Mouse (Mus musculus) adrenal gland, adult 8-10 months (tissue): Measurements from ENCODE around the gene Mepce. TPM values are rescaled to one million over a fixed set of nuclear protein-coding genes. Genes with fewer than 3 reads are reported as not detected.
"Not testable (repeated sequence)": the region's sequence is repeated elsewhere in the genome, so short reads cannot be mapped to it uniquely, and the experiment has no call there.

Experiments
- DNase-seq: peaks from one replicate; pipeline ENCODE4 v3.0.0; 2022
- total RNA-seq, 4 experiments: library from RNA; stranded (reverse); gene quantifications; 2 replicates each; pipeline ENCODE4 v1.2.4; 2022

Gene Mepce
- total RNA-seq, 4 experiments from 2014 or later = 53.8 to 66.8 (median 56.1) TPM

DNA sequence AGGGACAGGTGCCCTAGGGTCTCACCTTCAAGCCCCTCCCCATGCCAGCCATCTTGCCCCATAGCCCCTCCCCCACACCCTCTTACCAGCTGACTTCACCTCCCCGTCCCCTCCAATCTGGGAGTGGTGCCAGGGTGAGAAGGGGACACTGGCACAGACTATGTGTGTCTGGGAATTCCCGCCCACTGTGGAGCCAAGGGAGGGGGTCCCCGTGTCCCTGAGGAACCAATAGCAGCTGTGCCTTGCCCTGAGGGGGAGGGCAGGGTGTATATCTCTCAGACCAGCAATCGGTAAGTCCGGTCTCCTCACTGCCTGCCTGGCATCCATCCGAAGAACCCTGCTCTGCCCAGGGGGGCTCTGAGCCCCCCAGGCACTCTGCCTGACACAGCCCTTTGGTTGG lies 29.6 kb downstream of the Mepce start:
- DNase-seq = no peak

DNA sequence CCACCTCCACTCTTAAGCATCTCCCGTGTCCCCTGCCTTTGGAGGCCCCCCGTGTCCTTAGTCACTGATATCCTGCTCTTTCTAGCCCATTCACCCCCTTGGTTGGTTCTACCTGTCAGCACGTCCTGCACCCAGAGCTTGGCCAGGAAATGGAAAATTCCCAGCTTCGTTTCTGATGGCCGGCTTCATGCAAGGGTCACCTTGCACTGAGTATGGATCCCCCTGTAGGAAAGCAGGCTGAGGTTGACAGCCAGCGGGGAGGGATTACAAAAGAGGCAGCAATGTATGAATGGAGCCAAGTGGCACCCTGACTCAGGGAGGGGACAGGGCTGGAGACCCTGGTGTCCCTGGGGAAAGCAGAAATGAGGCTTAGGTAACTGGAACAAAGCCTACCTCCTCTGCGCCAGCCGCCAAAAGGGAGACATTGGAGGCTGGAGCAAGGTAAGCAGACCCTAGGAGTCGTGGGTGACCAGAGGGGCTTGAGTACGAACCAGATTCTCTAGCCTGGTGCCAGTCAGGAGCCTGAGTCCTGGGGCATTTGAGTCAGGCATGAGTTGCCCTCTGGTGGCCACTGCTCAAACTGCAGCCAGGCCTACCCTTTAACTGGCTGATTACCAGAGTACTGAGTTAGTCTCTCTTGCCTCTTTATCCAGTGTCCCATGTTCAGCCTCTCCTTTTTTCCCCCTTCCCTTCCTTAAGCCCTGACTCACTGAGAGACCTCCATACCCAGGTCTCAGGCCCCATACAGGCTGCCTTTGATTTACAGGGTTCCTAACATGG lies 30.4 kb downstream of the Mepce start:
- peak; percentile 71 for DNase-seq

DNA sequence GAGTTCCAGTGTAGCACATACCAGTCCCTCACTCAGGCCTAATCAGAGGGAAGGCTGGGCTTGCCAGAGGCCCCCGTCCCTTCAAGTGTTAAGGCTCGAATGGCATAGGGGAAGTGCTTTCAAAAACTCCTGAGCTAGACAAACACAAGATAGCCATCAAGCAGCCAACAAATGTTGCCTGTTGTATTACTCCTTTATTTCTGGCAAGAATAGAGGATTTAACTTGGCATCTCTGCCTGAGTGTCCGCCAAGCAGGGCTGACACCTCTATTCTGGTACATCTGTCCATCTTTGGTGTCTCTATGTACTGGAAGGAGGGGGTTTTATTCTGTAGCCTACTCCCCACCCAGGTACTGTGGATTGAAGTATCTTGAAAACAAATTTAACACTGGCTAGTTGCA lies 31.3 kb downstream of the Mepce start:
- DNase-seq = no peak

DNA sequence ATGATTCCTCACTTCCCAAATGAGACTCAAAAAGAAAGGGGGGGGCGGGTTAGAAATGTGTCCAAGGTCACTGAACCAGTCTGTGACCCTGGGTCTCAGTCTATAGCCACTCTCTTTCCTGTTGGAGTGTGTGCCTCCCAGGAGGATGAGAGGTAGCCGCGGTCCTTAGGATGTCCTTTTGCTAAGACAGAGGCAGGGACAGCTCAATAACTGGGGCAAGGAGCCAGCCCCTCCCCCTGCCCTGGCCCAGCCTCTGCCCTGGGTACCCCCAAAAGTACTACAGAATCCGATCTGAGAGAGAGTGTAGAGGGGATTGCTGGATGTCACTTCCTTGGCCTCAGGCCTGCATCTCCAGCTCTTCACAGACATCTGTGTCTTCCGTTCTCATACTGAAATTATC lies 32.0 kb downstream of the Mepce start:
- DNase-seq = no peak

DNA sequence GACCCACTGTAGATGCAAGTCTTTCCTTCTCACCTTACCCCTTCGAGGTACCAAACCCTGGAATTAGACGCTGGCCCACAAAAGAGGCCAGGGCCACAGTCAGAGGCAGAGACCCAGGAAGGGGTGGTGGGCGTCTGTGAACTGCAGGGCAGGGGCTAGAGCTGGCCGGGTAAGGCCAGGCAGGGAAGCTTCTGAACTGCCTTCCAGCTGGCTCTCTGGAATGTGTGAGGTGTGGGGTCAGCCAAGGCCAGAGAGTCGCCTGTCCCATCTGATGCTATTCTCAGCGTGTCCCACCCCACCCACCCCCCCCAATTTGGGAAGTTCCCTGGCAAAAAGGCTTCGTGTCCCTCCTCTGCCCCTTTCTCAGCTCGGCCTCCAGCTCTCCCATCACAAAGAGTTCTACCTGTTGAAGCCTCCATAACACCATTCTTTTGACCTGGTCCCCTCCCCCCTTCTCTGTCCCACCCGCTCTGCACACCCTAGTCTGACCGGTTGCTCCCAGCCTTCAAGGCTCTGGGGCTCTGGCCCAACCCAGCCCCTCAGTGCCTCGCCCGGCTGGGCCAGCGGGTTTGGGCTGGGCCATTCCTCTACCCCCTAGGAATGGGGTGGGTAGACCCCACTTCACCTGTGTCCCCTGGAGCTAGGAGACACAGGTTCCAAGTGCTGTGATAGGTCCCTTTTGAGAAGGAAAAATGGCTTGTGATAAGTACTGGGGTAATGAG lies 34.2 kb downstream of the Mepce start:
- no peak for DNase-seq

DNA sequence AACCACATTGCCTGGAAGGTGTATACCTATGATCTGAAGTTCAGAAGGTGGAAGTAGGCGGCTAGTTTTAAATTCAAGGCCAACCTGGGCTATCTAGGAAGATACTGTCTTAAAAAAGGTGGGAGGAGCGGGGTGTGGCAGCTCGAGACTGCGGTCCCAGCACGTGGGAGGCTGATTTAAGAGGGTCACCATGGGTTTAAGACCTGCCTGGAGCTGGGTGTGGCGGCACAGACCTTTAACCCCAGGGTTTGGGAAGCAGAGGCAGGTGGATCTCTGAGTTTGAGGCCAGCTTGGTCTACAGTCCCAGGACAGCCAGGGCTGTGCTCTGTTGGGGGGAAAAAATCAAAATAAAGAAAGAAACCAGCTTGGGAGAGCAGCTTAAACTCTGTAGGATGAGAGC lies 35.5 kb downstream of the Mepce start:
- no peak for DNase-seq

DNA sequence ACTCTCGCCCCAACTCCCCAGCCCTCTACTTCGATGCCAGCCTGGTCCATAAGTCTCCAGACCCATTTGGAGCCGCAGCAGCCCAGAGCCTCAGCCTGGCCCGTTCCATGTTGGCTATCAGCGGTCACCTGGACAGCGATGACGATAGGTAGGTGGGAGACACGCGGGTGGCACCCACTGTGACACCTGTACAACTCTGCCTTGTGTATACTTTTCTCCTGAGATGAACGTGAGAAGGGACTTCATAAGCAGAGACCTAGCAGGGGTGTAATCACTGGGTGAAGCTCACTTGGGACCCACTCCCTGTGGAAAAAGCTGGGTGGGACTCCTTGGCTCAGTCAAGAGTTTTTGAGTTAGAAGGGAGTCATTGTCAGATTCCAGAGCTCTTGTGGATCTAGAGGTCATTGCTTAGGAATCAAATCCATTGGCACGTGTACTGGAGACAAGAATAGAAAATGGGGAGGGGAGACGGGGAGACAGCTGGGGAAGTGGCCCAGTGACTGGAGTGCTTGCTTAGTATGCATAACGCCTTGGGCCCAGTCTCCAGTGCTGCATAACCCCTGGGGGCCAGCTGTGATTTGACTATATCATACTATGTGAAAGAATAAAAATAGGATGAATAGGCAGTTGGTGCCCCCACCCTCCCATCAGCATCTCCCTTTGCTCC lies 36.1 kb downstream of the Mepce start:
- DNase-seq = no peak

DNA sequence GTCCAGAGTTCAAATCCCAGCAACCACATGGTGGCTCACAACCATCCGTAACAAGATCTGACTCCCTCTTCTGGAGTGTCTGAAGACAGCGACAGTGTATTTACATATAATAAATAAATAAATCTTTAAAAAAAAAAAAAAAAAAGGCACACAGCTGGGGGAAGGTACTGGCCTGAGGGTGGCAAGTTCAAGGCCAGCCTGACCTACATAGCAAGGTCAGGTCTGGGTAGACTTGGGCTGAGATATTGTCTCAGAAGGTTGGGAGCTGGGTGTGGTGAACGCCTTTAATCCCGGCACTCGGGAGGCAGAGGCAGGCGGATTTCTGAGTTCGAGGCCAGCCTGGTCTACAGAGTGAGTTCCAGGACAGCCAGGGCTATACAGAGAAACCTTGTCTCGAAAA lies 37.2 kb downstream of the Mepce start:
- not testable (repeated sequence) for DNase-seq

DNA sequence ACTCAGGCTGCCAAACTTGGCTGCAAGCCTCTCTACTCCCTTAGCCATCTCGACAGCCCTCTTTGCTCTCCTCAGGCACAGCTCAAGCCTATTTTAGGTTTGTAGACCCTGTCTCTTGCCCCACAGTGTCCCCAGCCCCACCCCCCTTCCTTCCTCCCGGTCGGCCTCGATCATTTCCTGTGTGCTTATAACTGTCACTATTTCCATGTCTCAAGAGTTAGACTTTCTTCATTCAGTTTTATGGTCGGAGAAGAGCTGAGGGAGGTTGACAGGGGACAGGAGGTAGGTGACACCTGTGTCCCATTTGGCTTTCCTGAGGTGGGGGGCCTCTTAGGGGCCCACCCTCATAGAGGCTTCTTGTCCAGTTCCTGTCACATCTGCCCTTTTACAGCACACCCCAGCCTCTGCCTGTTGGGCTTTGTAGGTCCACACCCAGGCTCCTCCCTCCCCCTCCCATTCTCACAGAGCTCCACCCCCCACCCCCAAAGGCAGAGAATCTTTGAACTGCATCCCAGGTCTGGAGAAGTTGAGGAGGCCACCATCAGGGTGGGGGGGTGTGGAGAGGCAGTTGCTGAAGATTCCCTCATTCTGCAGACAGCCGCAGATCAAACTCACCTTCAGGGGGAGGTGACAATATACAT lies 38.1 kb downstream of the Mepce start:
- no peak for DNase-seq

DNA sequence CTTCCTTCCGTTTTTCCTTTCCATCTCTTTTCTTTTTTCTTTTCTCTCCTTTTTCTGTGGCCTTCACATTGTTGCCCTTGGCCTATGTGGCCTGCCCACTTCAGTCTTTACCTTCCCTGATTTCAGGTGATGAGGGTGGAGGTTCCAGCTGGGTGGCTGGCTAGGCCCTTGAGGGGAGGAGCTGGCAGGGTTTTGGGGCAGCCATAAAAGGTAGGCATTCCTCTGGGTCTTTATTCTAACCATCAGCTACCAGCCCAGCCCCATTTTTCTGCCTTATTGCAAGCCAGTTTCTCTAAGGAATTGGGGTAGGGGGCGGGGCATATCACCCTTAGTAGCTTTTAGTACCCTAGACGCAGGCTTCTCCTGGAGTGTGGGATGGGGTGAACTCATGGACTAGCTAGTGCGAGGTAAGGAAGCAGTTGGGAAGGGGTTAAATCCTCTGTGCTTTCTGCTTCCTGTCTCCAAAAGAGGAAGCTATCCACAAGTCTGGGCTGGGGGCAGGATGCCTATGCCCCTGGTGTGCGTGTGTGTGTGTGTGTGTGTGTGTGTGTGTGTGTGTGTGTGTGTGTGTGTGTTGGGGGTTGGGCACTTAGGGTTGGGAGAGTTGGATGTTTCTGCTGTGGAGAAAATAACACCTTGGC lies 39.2 kb downstream of the Mepce start:
- DNase-seq = no peak

DNA sequence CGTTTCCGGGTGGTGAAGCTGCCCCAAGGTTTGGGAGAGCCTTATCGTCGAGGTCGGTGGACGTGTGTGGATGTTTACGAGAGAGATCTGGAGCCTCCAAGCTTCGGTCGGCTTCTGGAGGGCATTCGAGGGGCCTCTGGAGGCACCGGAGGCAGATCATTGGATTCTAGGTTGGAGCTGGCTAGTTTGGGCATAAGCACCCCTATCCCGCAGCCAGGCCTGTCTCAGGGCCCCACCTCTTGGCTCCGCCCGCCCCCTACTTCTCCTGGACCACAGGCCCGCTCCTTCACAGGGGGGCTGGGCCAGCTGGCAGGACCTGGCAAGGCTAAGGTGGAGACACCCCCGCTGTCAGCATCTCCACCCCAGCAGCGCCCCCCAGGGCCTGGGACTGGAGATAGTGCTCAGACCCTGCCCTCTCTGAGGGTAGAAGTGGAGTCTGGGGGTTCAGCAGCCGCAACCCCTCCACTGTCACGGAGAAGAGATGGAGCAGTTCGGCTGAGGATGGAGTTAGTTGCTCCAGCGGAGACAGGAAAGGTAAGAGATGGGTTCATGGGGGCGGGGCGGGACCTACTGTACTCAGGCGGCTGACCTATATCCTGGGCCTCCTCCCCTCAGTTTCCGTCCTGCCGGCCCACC lies 40.0 kb downstream of the Mepce start:
- DNase-seq = no peak

DNA sequence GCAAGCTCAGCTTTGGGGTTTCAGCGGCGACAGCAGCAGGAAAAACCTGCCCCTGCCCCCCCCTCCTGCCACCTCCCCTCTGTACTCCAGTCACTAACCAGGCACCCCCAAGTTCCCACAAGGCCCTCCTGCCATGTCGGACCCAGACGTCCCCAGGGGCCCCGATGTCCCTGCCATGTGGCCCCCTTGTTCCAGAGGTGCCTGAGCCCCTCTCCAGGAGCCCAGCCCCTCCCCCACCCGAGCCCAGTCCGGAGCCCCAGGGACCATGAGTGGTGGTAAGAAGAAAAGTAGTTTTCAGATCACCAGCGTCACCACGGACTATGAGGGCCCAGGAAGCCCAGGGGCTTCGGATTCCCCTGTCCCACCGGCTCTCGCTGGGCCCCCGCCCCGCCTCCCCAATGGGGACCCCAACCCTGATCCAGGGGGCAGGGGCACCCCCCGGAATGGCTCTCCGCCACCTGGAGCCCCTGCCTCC lies 40.6 kb downstream of the Mepce start:
- DNase-seq = no peak

DNA sequence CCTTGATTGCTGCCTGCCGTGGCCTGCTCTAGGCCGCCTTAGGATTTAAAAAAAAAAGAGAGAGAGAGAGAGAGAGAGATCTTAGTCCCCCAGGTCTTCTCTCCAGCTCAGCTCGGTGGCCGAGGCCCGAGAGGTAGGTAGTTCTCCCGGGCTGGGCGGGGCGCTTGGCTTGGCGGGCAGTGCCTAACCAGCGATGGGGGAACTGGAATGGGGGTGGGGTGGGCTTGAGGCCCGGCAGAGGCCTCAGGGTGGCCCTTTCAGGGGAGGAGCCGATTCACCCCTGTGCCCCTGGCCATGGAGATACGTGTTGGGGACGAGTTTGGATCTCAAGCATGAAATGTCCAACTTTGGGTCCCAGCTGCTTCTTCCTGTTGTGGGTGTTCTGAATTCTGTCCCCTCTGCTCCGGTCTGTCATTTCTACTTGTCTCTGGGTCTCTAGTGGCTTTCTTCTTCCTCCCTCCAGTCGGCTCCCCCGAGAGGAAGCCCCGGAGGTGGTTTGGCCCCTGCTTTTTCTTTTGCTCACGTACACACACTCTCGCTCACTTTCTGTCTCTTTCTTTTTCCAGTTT lies 41.1 kb downstream of the Mepce start:
- DNase-seq = no peak

DNA sequence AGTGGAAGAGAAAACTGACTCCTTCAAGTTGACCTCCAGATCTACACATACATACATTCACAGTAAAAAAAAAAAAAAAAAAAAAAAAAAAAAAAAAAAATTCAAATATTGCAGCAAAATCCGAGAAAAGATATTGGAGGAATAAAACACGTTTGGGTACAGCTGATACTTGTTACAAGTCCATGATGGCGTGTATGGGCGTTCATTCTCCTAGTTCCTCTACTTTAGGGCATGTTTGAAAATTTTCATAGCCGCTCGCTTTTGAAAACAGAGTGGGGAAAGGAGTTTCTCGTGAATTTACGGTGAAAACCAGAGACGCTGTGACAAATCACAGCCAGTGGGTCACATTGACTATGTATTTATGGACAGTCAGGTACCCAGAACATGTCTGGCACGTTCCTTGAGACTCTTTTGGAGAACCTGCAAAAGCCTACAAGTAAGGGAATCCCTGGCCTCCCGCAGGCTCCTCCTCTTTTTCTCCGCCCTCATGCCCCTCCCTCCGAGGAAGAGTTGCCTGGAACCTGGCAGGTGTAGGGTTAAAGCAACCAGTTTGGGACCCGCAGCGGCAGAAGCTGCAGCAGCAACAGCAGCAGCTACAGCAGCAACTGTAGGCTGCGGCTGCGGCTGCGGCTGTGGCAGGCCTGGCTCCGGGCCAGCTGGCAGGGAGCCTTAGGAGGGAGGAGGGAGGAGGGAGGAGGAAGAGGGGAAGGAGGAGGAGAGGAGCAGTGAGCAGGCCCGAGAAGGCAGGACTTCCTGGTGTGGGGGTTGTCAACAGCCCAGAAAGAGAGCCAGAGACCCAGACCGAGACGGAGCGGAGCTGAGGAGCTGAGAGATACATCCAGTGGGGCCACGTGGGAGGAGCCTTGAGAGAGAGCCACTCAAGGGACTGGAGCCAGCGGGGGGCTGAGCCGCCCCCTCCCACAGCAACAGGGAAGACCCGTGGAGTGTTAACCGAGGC lies 42.0 kb downstream of the Mepce start, which contains the start of gene Tsc22d4:
TSS of gene Tsc22d4 (plus strand) at position 517 of the 958 bp plus-strand sequence.
- peak; percentile 92 for DNase-seq

DNA sequence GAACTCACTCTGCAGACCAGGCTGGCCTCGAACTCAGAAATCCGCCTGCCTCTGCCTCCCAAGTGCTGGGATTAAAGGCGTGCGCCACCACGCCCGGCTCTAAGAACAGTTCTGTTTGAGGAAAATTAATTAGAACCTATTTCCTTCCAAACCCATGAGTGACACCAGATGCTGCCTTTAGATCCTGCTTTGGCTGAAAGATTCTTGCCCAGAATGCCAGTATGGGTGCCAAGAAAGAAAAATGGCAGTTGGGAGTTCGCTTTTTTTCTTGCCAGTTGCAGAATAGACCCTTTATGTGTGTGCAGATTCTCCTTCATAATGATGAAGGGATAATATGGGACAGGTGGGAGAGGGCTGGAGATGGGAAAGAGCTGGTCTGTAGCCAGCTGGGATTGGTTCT lies 43.3 kb downstream of the Mepce start:
- DNase-seq = no peak

DNA sequence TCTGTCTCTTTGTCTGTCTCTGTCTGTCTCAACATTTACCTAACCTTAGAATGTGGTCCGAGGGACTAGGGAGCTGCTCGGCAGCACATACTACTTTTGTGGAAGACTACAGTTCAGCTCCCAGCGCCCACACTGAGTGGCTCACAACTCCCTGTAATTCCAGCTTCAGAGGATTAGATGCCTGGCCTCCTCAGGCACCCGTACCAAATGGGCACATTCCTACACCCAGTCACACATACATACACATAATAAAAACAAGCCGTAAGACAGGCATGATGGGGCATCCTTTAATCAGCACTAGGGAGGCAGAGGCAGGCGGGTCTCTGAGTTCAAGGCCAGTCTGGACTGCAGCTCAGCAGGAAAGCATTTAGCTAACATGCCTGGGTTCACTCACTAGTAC lies 44.6 kb downstream of the Mepce start:
- DNase-seq = no peak

DNA sequence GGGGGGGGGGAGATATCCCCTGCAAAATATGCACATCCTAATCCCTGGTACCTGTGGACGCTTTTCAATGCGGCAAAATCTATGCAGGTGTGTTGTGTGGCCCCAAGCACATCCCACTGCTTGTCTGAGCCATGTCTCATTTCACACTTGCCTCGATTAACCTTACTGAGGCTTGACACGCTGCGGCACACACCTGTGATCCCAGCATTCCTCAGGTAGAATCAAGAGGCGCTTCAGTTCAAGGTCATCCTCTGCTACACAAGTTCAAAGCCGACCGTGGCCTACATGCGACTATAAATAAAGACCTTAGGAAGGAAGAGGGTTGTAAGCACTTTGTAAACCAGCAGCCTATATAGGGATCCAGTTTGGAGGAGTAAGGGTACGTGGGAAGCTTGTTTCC lies 45.4 kb downstream of the Mepce start:
- no peak for DNase-seq

DNA sequence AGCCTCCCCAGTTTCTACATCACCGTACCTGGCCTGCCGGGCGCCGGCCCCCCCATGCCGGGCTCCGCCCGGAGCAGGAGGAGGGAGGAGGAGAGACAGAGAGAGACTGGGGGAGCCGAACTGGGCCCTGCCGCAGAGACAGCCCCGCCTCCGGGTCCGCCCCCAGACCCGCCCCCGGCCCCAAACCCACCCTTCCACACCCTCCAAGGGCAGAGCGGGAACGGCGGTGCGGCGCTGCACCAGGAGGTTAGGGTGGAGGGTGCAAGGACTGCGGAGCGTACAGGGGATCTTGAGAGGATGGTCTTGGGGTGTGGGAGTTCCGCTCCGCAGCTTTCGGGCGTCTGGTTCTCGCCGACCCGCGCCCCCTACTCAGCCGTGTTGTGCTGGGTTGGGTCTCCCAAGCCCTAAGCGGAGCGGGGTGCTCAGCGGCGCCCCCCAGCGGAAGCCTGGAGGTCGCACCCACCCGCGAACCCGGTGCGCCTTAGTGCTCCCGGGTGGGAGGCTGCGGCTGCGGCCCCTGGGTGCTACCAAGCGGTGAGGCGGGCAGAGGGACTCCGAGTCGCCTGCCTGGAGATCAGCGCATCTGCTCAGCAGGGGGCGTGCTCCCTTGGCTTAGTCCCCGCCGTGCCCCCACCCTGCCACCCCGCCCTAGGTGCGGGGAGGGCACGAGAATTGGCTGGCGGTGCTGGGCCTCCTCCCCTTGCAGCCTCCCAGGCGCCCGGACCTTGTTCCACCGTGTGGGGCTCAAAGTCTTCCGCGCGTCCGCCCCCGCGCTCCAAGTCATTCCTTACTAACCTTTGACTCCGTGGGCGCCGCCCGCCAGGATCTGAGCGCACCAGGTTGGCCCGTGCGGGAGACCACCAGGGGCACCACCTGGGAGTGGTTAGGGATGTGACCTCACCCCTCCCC lies 46.2 kb downstream of the Mepce start, which contains the start of gene Nyap1:
TSS of gene Nyap1 (minus strand) at position 585 of the 909 bp plus-strand sequence.
- DNase-seq = peak; percentile 65

DNA sequence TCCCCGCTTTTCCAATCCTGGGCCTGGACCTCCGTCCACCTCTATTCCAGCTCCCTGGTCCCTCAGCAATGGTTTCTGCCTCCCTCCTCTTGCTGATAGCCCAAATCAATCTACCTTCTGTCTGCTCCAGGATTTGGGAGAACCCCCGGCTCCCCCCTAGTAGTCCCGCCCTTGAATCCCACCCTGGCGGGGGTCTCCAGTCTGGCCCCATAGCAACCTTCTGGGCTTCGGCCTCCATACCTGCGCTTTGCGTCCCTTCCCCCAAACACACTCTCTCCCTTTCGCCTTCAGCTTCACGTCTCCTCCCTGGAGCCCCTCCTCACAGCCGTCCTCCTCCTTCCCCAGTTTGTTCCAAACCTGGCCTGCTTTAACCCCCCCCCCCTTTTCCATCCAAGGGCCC lies 46.9 kb downstream of the Mepce start:
- DNase-seq = no peak
